Mouse (Mus musculus) heart, postnatal 10 days (tissue): ENCODE data around the gene B3gntl1. TPM values are rescaled to one million over a fixed set of nuclear protein-coding genes. Genes with fewer than 3 reads are reported as not detected.

Source experiments
- DNase-seq, 2 experiments: peaks; one replicate each; pipeline ENCODE4 v3.0.0; 2021
- intact Hi-C: fragments of 180-260 bp; cut with DNase I; formaldehyde crosslinking; loops from one replicate; pipeline ENCODE4 v1.15.1; 2025
- total RNA-seq, 2 experiments: library from RNA; stranded (reverse); gene quantifications; 2 replicates each; pipeline ENCODE4 v1.2.3; 2021

The B3gntl1 gene
- total RNA-seq, 2 experiments from 2014 or later = 3.5 to 5.5 TPM

GRCm38 (mm10) chr11:121651556-121651955, 21.4 kb downstream of the B3gntl1 start:
- DNase-seq = no peak
- intact Hi-C loops = loop anchor here (5.0 kb wide), 2 partner anchors 51 to 174 kb away; partner anchors contain the start of gene Metrnl

GRCm38 (mm10) chr11:121650668-121651067, 22.3 kb downstream of the B3gntl1 start:
- intact Hi-C loops = loop anchor here (5.0 kb wide), 2 partner anchors 52 to 173 kb away; partner anchors contain the start of gene Metrnl
- no peak for DNase-seq

GRCm38 (mm10) chr11:121649900-121650299, 23.1 kb downstream of the B3gntl1 start:
- peak; percentile 68 to 72 for DNase-seq
- intact Hi-C loops = loop anchor here (5.0 kb wide), 2 partner anchors 52 to 173 kb away; partner anchors contain the start of gene Metrnl

GRCm38 (mm10) chr11:121648166-121648565, 24.8 kb downstream of the B3gntl1 start:
- intact Hi-C loops = no loop called here
- no peak for DNase-seq

- DNase-seq = no peak
- intact Hi-C loops = no loop called here
These were observed 25.6 kb downstream of the B3gntl1 start for GRCm38 (mm10) chr11:121647321-121647720.

- no peak for DNase-seq
- intact Hi-C loops = no loop called here
These were observed 27.6 kb downstream of the B3gntl1 start for GRCm38 (mm10) chr11:121645394-121645793.

- DNase-seq = no peak
- intact Hi-C loops = no loop called here
These were observed 31.3 kb downstream of the B3gntl1 start for GRCm38 (mm10) chr11:121641501-121642145.

GRCm38 (mm10) chr11:121636646-121637045, 36.3 kb downstream of the B3gntl1 start:
- intact Hi-C loops = no loop called here
- no peak for DNase-seq

- intact Hi-C loops = loop anchor here (2.0 kb wide), 1 partner anchor 177 kb away; no protein-coding TSS in a partner anchor
- DNase-seq = no peak
These were observed 41.5 kb downstream of the B3gntl1 start for GRCm38 (mm10) chr11:121631410-121631809.

GRCm38 (mm10) chr11:121630406-121630805, 42.5 kb downstream of the B3gntl1 start:
- intact Hi-C loops = loop anchor here (2.0 kb wide), 1 partner anchor 178 kb away; no protein-coding TSS in a partner anchor
- DNase-seq = peak in 1 of 2 experiments; percentile 48

- intact Hi-C loops = no loop called here
These were observed 43.4 kb downstream of the B3gntl1 start for GRCm38 (mm10) chr11:121629529-121629928.

GRCm38 (mm10) chr11:121627521-121627920, 45.4 kb downstream of the B3gntl1 start:
- DNase-seq = no peak
- intact Hi-C loops = no loop called here

More at GRCm38 (mm10) chr11:121629529-121629928, 43.4 kb downstream of the B3gntl1 start:
- DNase-seq = no peak

GRCm38 (mm10) chr11:121625007-121625406, 47.9 kb downstream of the B3gntl1 start:
- intact Hi-C loops = no loop called here
- DNase-seq = no peak

GRCm38 (mm10) chr11:121617371-121617770, 55.6 kb downstream of the B3gntl1 start:
- intact Hi-C loops = no loop called here
- no peak for DNase-seq

- intact Hi-C loops = no loop called here
- no peak for DNase-seq
These were observed 56.5 kb downstream of the B3gntl1 start for GRCm38 (mm10) chr11:121616501-121616900.

GRCm38 (mm10) chr11:121615961-121616485, 56.9 kb downstream of the B3gntl1 start:
- intact Hi-C loops = no loop called here
- peak in 1 of 2 experiments; percentile 8 for DNase-seq

GRCm38 (mm10) chr11:121610976-121611375, 62.0 kb downstream of the B3gntl1 start:
- intact Hi-C loops = no loop called here
- no peak for DNase-seq

- no peak for DNase-seq
- intact Hi-C loops = no loop called here
These were observed 67.3 kb downstream of the B3gntl1 start for GRCm38 (mm10) chr11:121605604-121606003.

- no peak for DNase-seq
- intact Hi-C loops = no loop called here
These were observed 71.5 kb downstream of the B3gntl1 start for GRCm38 (mm10) chr11:121601422-121601821.

GRCm38 (mm10) chr11:121597254-121597653, 75.7 kb downstream of the B3gntl1 start:
- intact Hi-C loops = no loop called here
- no peak for DNase-seq

GRCm38 (mm10) chr11:121581856-121582255, 91.1 kb downstream of the B3gntl1 start:
- DNase-seq = no peak
- intact Hi-C loops = no loop called here
